Mouse (Mus musculus): ENCODE results near the gene Hist1h1c. TPM values are rescaled to one million over a fixed set of nuclear protein-coding genes. Genes with fewer than 3 reads are reported as not detected.
A peak's percentile ranks its signal among the peaks of the same experiment; 100 is the strongest.
"Not testable (repeated sequence)": the region's sequence is repeated elsewhere in the genome, so short reads cannot be mapped to it uniquely, and the experiment has no call there.

Hist1h1c gene
- polyA plus RNA-seq, 1 experiment from 2014 or later = 13.5 TPM

- H3K4me3 ChIP-seq (ENCODE audit: low read depth, low read length) = no peak overlapping the region
- DNase-seq (ENCODE audit: low spot score, missing footprints) (no peak), ATAC-seq (ENCODE audit: low FRiP score) (no peak)
- no peaks in the 10 kb centered on the region for H3K36me3 ChIP-seq (ENCODE audit: control insufficient read depth, insufficient read depth, low read length)
- no peaks in the 10 kb centered on the region for H3K9me3 ChIP-seq (ENCODE audit: control insufficient read depth, low read length)
- no peak overlapping the region; the same call in 1 of the 2 replicates for H3K9ac ChIP-seq (ENCODE audit: low read length)
- no peaks in the 10 kb centered on the region for H3K27me3 ChIP-seq (ENCODE audit: control insufficient read depth, insufficient read depth, low read length)
- H3K4me1 ChIP-seq (ENCODE audit: control insufficient read depth, insufficient read depth, low read length) = peaks cover 6% of the 10 kb centered on the region; the same call in 1 of the 2 replicates
- 55% methylated on average over 6 of the region's 6 CpGs for WGBS
- peak overlapping the region; percentile 71 for H3K27ac ChIP-seq (ENCODE audit: low read depth, low read length)
- H3K4me2 ChIP-seq = peak overlapping the region; percentile 6; the same call in 1 of the 2 replicates
Observed at GRCm38 (mm10) chr13:23698996-23699395, 39.6 kb upstream of the Hist1h1c start.

- no peak overlapping the region for H3K9ac ChIP-seq (ENCODE audit: low read length)
- H3K4me2 ChIP-seq = no peak overlapping the region
- no peaks in the 10 kb centered on the region for H3K36me3 ChIP-seq (ENCODE audit: control insufficient read depth, insufficient read depth, low read length)
- no peak overlapping the region for H3K27ac ChIP-seq (ENCODE audit: low read depth, low read length)
- peaks cover 6% of the 10 kb centered on the region; the same call in 1 of the 2 replicates for H3K4me1 ChIP-seq (ENCODE audit: control insufficient read depth, insufficient read depth, low read length)
- WGBS = 75% methylated on average over 3 of the region's 3 CpGs
- ATAC-seq (ENCODE audit: low FRiP score) (no peak), DNase-seq (ENCODE audit: low spot score, missing footprints) (no peak)
- H3K27me3 ChIP-seq (ENCODE audit: control insufficient read depth, insufficient read depth, low read length) = no peaks in the 10 kb centered on the region
- H3K4me3 ChIP-seq (ENCODE audit: low read depth, low read length) = no peak overlapping the region
- no peaks in the 10 kb centered on the region for H3K9me3 ChIP-seq (ENCODE audit: control insufficient read depth, low read length)
Observed at GRCm38 (mm10) chr13:23699767-23700166, 38.8 kb upstream of the Hist1h1c start.

DNA sequence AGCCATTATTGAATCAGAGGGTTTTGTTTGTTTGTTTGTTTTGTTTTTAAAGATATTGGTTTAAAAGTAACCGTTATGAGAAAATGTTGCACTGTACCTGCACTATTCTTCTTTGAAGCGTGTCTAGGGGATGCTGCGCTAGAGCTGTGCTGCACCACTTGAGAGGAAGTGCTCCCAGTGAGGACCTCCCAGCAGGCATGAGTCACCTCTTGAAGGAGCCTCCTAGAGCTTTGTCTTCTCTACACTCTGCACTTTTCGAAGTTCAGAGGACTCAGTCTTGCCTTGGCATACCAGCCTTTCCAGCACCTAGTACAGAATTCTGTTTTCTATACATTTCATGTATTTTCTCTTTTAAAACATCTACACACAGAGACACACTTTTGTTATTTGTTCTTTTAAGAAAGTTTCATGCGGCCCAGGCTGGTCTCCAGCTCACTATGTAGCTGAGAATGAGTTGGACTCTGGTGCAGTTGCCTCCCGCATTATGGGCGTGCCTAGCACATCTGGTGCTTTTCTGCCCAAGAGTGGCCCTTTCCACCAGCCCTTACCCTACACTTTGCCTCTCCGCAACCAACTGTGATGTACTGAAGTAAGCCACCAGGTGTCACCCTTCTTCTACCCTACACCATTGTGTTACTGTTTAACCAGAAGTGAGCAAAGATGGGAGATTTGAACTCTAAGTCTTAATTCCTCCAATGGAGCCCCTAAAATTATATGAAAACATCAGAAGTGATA lies 37.7 kb upstream of the Hist1h1c start:
- H3K4me1 ChIP-seq (ENCODE audit: control insufficient read depth, insufficient read depth, low read length) = peaks cover 6% of the 10 kb centered on the region; the same call in 1 of the 2 replicates
- H3K27ac ChIP-seq (ENCODE audit: low read depth, low read length) = no peak overlapping the region
- ATAC-seq (ENCODE audit: low FRiP score) (peak; percentile 49; the same call in 1 of the 2 replicates), DNase-seq (ENCODE audit: low spot score, missing footprints) (peak; percentile 91)
- no peaks in the 10 kb centered on the region for H3K36me3 ChIP-seq (ENCODE audit: control insufficient read depth, insufficient read depth, low read length)
- H3K27me3 ChIP-seq (ENCODE audit: control insufficient read depth, insufficient read depth, low read length) = no peaks in the 10 kb centered on the region
- no peaks in the 10 kb centered on the region for H3K9me3 ChIP-seq (ENCODE audit: control insufficient read depth, low read length)
- 30% methylated on average over 8 of the region's 8 CpGs for WGBS
- 0 out of 2 replicates have a peak overlapping the region, but pooled peaks have one; percentile 16 for H3K9ac ChIP-seq (ENCODE audit: low read length)
- no peak overlapping the region for H3K4me2 ChIP-seq
- H3K4me3 ChIP-seq (ENCODE audit: low read depth, low read length) = no peak overlapping the region

DNA sequence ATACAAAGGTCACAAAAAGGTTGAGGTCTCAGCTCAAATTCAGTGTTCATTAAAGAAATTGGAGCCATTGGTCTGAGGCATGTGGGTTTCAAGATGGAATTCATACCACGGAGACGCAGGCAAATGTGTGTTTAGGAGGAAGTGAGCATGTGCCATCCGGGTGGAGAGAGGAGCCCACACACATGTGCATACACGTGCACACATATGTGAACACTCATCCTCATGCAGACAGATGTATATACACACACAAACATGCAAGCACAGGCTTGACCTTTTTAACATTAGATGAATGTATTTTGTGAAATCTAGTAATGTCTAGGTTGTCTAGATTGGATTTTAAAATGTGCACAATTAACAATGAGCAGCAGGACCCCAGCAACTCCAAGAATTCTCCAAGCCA lies 36.4 kb upstream of the Hist1h1c start:
- ATAC-seq (ENCODE audit: low FRiP score) = no peak
- Histone ChIP-seq H3K9me3 (ENCODE audit: control insufficient read depth, low read length) (no peaks in the 10 kb centered on the region), H3K4me2 (no peak overlapping the region), H3K9ac (ENCODE audit: low read length) (no peak overlapping the region), H3K4me3 (ENCODE audit: low read depth, low read length) (no peak overlapping the region), H3K36me3 (ENCODE audit: control insufficient read depth, insufficient read depth, low read length) (no peaks in the 10 kb centered on the region), H3K4me1 (ENCODE audit: control insufficient read depth, insufficient read depth, low read length) (peaks cover 6% of the 10 kb centered on the region; the same call in 1 of the 2 replicates), H3K27me3 (ENCODE audit: control insufficient read depth, insufficient read depth, low read length) (no peaks in the 10 kb centered on the region), H3K27ac (ENCODE audit: low read depth, low read length) (no peak overlapping the region)
- DNase-seq (ENCODE audit: low spot score, missing footprints) = no peak
- WGBS = 88% methylated on average over 4 of the region's 4 CpGs

DNA sequence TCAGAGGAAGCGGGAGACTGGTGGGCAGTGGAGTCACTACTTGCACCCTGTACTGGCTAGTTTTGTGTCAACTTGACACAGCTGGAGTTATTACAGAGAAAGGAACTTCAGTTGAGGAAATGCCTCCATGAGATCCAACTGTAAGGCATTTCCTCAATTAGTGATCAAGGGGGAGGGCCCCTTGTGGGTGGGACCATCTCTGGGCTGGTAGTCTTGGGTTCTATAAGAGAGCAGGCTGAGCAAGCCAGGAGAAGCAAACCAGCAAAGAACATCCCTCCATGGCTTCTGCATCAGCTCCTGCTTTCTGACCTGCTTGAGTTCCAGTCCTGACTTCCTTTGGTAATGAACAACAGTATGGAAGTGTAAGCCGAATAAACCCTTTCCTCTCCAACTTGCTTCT lies 35.8 kb upstream of the Hist1h1c start:
- 90% methylated on average over 2 of the region's 2 CpGs for WGBS
- not testable (repeated sequence) for H3K27me3 ChIP-seq (ENCODE audit: control insufficient read depth, insufficient read depth, low read length); ATAC-seq (ENCODE audit: low FRiP score); H3K4me1 ChIP-seq (ENCODE audit: control insufficient read depth, insufficient read depth, low read length); H3K4me2 ChIP-seq; DNase-seq (ENCODE audit: low spot score, missing footprints); H3K36me3 ChIP-seq (ENCODE audit: control insufficient read depth, insufficient read depth, low read length); H3K9me3 ChIP-seq (ENCODE audit: control insufficient read depth, low read length); H3K9ac ChIP-seq (ENCODE audit: low read length); H3K4me3 ChIP-seq (ENCODE audit: low read depth, low read length); H3K27ac ChIP-seq (ENCODE audit: low read depth, low read length)

- H3K9me3 ChIP-seq (ENCODE audit: control insufficient read depth, low read length) = no peaks in the 10 kb centered on the region
- H3K36me3 ChIP-seq (ENCODE audit: control insufficient read depth, insufficient read depth, low read length) = no peaks in the 10 kb centered on the region
- WGBS = 92% methylated on average over 7 of the region's 7 CpGs
- H3K4me2 ChIP-seq = no peak overlapping the region
- H3K4me1 ChIP-seq (ENCODE audit: control insufficient read depth, insufficient read depth, low read length) = peaks cover 11% of the 10 kb centered on the region
- H3K9ac ChIP-seq (ENCODE audit: low read length) = no peak overlapping the region
- no peak overlapping the region for H3K27ac ChIP-seq (ENCODE audit: low read depth, low read length)
- no peak overlapping the region for H3K4me3 ChIP-seq (ENCODE audit: low read depth, low read length)
- no peaks in the 10 kb centered on the region for H3K27me3 ChIP-seq (ENCODE audit: control insufficient read depth, insufficient read depth, low read length)
- ATAC-seq (ENCODE audit: low FRiP score) (no peak), DNase-seq (ENCODE audit: low spot score, missing footprints) (no peak)
Observed at GRCm38 (mm10) chr13:23705751-23706356, 32.8 kb upstream of the Hist1h1c start.

GRCm38 (mm10) chr13:23706771-23707170 lies 31.8 kb upstream of the Hist1h1c start:
- Histone ChIP-seq H3K4me1 (ENCODE audit: control insufficient read depth, insufficient read depth, low read length) (peaks cover 11% of the 10 kb centered on the region), H3K36me3 (ENCODE audit: control insufficient read depth, insufficient read depth, low read length) (no peaks in the 10 kb centered on the region), H3K9ac (ENCODE audit: low read length) (no peak overlapping the region), H3K4me2 (no peak overlapping the region), H3K27ac (ENCODE audit: low read depth, low read length) (no peak overlapping the region), H3K27me3 (ENCODE audit: control insufficient read depth, insufficient read depth, low read length) (no peaks in the 10 kb centered on the region), H3K4me3 (ENCODE audit: low read depth, low read length) (no peak overlapping the region), H3K9me3 (ENCODE audit: control insufficient read depth, low read length) (no peaks in the 10 kb centered on the region)
- 93% methylated on average over 12 of the region's 12 CpGs for WGBS
- DNase-seq (ENCODE audit: low spot score, missing footprints) = no peak
- ATAC-seq (ENCODE audit: low FRiP score) = no peak

DNA sequence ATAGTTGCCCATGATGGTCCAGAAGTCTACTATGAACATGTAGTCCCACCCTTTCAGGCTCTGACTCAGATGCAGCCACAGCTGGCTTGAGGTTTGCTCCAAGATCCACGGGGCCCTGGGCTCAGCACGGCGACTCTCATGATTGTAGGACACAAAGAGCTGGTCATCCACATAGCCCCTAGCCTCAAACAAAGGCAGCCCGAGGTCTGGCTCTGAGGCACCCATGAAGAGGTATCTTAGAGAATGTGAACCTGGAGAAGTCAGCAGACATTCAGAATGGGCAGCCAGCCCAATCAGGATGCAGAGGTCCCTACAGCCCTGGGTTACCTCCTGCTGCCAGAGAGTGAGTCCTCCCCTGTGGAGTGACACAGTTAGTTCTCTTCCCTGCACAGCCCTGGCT lies 30.6 kb upstream of the Hist1h1c start:
- 87% methylated on average over 4 of the region's 4 CpGs for WGBS
- Histone ChIP-seq H3K4me3 (ENCODE audit: low read depth, low read length) (no peak overlapping the region), H3K4me2 (no peak overlapping the region), H3K4me1 (ENCODE audit: control insufficient read depth, insufficient read depth, low read length) (peaks cover 11% of the 10 kb centered on the region), H3K36me3 (ENCODE audit: control insufficient read depth, insufficient read depth, low read length) (no peaks in the 10 kb centered on the region), H3K9ac (ENCODE audit: low read length) (no peak overlapping the region), H3K9me3 (ENCODE audit: control insufficient read depth, low read length) (no peaks in the 10 kb centered on the region), H3K27ac (ENCODE audit: low read depth, low read length) (no peak overlapping the region), H3K27me3 (ENCODE audit: control insufficient read depth, insufficient read depth, low read length) (no peaks in the 10 kb centered on the region)
- DNase-seq (ENCODE audit: low spot score, missing footprints) (no peak), ATAC-seq (ENCODE audit: low FRiP score) (no peak)

GRCm38 (mm10) chr13:23708654-23709053 lies 30.0 kb upstream of the Hist1h1c start:
- ATAC-seq (ENCODE audit: low FRiP score) (no peak), DNase-seq (ENCODE audit: low spot score, missing footprints) (no peak)
- no peak overlapping the region for H3K4me3 ChIP-seq (ENCODE audit: low read depth, low read length)
- H3K36me3 ChIP-seq (ENCODE audit: control insufficient read depth, insufficient read depth, low read length) = no peaks in the 10 kb centered on the region
- H3K4me2 ChIP-seq = no peak overlapping the region
- no peaks in the 10 kb centered on the region for H3K27me3 ChIP-seq (ENCODE audit: control insufficient read depth, insufficient read depth, low read length)
- no peak overlapping the region for H3K9ac ChIP-seq (ENCODE audit: low read length)
- 90% methylated on average over 4 of the region's 4 CpGs for WGBS
- H3K9me3 ChIP-seq (ENCODE audit: control insufficient read depth, low read length) = no peaks in the 10 kb centered on the region
- H3K4me1 ChIP-seq (ENCODE audit: control insufficient read depth, insufficient read depth, low read length) = peaks cover 11% of the 10 kb centered on the region
- no peak overlapping the region for H3K27ac ChIP-seq (ENCODE audit: low read depth, low read length)

All from midbrain, embryonic 11.5 days (tissue).